Mouse (Mus musculus): ENCODE data around the gene Pak4. TPM values are rescaled to one million over a fixed set of nuclear protein-coding genes. Genes with fewer than 3 reads are reported as not detected.

The Pak4 gene
- polyA plus RNA-seq, 1 experiment from 2014 or later, result 18.1 TPM

DNA sequence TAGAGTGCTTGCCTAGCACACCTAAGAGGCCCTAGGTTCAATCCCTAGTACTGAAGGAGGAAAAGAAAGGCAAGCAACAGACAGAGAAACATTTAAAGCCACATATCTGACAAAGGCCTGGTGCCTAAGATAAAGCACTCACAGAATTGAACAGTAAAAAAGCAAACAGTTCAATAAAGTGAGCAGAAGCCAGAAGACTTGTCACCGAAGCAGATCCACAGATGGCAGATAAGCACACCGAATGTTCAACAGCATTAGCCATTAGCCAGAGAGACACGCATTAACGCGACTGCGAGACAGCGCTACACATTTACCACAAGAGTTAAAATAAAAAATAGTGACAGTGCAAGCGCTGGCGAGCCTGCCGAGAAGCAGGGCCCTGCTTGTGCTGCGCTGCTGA, 15.1 kb downstream of the Pak4 start:
- Histone ChIP-seq H3K4me1 (ENCODE audit: control insufficient read depth, insufficient read depth, low read length) (peaks cover 4% of the 10 kb centered on the region), H3K27ac (ENCODE audit: low read length) (no peak overlapping the region), H3K9ac (ENCODE audit: low read depth, low read length) (no peak overlapping the region), H3K4me3 (ENCODE audit: low read depth, low read length) (no peak overlapping the region), H3K27me3 (ENCODE audit: control insufficient read depth, insufficient read depth, low read depth, low read length) (no peaks in the 10 kb centered on the region), H3K4me2 (ENCODE audit: low read length) (no peak overlapping the region), H3K9me3 (replicated peaks; ENCODE audit: control insufficient read depth, low read length, poor library complexity, severe bottlenecking) (no peaks in the 10 kb centered on the region), H3K36me3 (ENCODE audit: control insufficient read depth, insufficient read depth, low read length) (no peaks in the 10 kb centered on the region)
- no peak for ATAC-seq
- 87% methylated on average over 11 of the region's 11 CpGs for WGBS

DNA sequence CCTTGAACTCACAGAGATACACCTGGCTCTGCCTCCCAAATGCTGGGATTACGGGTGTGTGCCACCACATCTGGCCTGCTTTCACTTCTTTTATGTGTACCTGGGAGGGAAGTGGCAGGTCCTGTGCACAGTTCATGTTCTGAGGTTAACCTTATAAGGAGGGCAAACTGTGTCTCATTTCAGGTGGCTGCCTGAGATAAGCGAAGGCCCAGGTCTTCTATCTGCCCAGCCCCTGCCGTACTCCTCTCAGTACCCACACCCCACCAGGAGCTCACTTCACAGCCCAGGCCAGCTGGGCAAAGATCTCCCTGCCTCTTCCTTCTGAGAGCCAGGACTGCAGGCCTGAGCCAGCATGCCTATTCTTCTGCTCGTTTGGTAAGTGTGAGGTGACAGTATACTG, 16.3 kb downstream of the Pak4 start:
- no peak overlapping the region for H3K27ac ChIP-seq (ENCODE audit: low read length)

DNA sequence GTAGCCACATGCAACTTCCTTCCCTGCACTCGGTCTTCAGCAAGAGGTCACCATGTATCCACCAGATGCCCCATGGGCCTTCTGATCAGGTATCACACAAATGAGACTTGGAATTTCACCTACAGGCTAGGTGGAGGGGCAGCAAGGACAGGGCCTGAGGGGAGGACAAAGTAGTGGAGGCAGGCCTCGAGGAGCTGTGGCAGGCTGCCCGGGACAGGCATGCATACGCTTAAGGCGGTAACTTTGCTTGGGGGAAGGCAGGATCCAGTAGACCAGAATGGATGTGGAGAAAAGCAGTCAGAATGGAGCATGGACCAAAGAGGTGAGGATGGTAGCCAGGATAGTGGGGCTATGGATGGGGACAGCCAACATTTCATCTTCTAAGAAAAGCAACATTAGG, 18.2 kb downstream of the Pak4 start:
- H3K4me3 ChIP-seq (ENCODE audit: low read depth, low read length), result no peak overlapping the region
- no peaks in the 10 kb centered on the region for H3K27me3 ChIP-seq (ENCODE audit: control insufficient read depth, insufficient read depth, low read depth, low read length)
- no peak for ATAC-seq
- no peak overlapping the region for H3K27ac ChIP-seq (ENCODE audit: low read length)
- no peaks in the 10 kb centered on the region for H3K36me3 ChIP-seq (ENCODE audit: control insufficient read depth, insufficient read depth, low read length)
- no peak overlapping the region for H3K4me2 ChIP-seq (ENCODE audit: low read length)
- peaks cover 4% of the 10 kb centered on the region for H3K4me1 ChIP-seq (ENCODE audit: control insufficient read depth, insufficient read depth, low read length)
- H3K9me3 ChIP-seq (replicated peaks; ENCODE audit: control insufficient read depth, low read length, poor library complexity, severe bottlenecking), result no peaks in the 10 kb centered on the region
- no peak overlapping the region for H3K9ac ChIP-seq (ENCODE audit: low read depth, low read length)
- WGBS, result 71% methylated on average over 5 of the region's 5 CpGs

More for the DNA sequence above, 16.3 kb downstream of the Pak4 start:
- no peak overlapping the region for H3K9ac ChIP-seq (ENCODE audit: low read depth, low read length)
- no peaks in the 10 kb centered on the region for H3K9me3 ChIP-seq (replicated peaks; ENCODE audit: control insufficient read depth, low read length, poor library complexity, severe bottlenecking)
- H3K4me3 ChIP-seq (ENCODE audit: low read depth, low read length), result no peak overlapping the region
- no peak for ATAC-seq
- H3K4me1 ChIP-seq (ENCODE audit: control insufficient read depth, insufficient read depth, low read length), result peaks cover 4% of the 10 kb centered on the region
- H3K4me2 ChIP-seq (ENCODE audit: low read length), result no peak overlapping the region
- no peaks in the 10 kb centered on the region for H3K36me3 ChIP-seq (ENCODE audit: control insufficient read depth, insufficient read depth, low read length)
- WGBS, result 91% methylated on average over 4 of the region's 4 CpGs
- no peaks in the 10 kb centered on the region for H3K27me3 ChIP-seq (ENCODE audit: control insufficient read depth, insufficient read depth, low read depth, low read length)

DNA sequence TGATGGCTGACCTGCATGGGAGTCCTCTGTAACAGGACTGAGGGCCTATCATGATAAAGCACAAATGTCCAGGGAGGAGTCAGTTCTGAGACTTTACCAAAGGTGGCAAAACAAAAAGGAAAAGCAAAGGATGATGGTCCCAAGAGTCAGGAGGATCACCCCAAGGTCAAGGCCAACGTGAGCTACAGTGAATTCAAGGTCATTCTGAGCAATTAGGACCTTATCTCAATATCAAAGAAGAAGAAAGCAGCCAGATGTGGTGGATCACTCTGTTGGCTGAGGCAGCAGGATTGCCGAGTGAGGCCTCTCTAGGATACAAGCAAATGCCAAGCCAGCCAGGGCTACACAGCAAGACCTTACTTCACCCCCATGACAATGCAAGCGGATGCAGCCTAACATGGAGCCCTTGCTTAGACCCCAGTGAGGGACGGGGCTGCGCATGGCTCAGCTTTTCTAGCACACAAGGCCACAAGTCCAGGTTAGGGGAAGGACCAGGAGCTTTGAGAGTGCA, 19.4 kb downstream of the Pak4 start:
- 80% methylated on average over 5 of the region's 5 CpGs for WGBS
- Histone ChIP-seq H3K27ac (ENCODE audit: low read length) (no peak overlapping the region), H3K4me3 (ENCODE audit: low read depth, low read length) (no peak overlapping the region), H3K27me3 (ENCODE audit: control insufficient read depth, insufficient read depth, low read depth, low read length) (no peaks in the 10 kb centered on the region), H3K9ac (ENCODE audit: low read depth, low read length) (no peak overlapping the region), H3K4me2 (ENCODE audit: low read length) (no peak overlapping the region), H3K4me1 (ENCODE audit: control insufficient read depth, insufficient read depth, low read length) (peaks cover 4% of the 10 kb centered on the region; the same call in 1 of the 2 replicates), H3K36me3 (ENCODE audit: control insufficient read depth, insufficient read depth, low read length) (no peaks in the 10 kb centered on the region), H3K9me3 (replicated peaks; ENCODE audit: control insufficient read depth, low read length, poor library complexity, severe bottlenecking) (no peaks in the 10 kb centered on the region)
- no peak for ATAC-seq

DNA sequence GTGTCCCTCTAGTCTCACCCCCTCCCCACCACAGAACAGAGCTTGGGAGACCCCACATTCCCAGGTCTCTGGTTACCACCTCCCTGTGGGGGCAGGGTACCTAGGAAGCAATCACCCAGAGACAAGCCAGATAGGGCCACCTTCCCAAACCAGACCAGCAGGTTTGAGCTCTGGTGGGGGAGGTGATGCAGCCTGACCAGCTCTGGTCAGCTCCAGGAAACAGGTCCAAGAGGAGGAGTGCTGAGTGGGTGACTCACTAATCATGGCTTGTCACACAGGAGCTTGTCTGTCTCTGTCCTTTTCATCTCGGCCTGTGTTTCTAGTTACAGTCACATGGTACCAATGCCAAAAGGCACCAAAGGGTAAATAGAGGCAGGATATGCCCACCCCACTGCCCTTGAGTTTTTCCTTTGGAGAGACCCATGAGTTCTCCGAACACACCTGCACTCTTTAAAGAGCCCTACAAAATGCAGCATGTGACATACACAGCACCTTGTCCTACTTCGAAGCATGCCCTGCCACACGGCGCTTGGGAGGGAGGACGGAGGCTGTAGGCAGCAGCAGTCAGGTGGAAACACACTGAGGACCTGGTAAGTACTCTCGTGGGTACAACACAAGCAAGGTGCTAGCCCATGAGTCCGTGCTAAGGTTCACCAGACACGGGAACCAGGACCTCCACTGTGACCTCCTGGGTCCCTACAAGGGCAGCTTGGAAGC, 20.0 kb downstream of the Pak4 start:
- Histone ChIP-seq H3K4me1 (ENCODE audit: control insufficient read depth, insufficient read depth, low read length) (0 out of 2 replicates have a peak, but pooled peaks cover 4% of the 10 kb centered on the region), H3K27me3 (ENCODE audit: control insufficient read depth, insufficient read depth, low read depth, low read length) (no peaks in the 10 kb centered on the region), H3K27ac (ENCODE audit: low read length) (no peak overlapping the region), H3K36me3 (ENCODE audit: control insufficient read depth, insufficient read depth, low read length) (no peaks in the 10 kb centered on the region), H3K4me2 (ENCODE audit: low read length) (no peak overlapping the region), H3K4me3 (ENCODE audit: low read depth, low read length) (no peak overlapping the region), H3K9ac (ENCODE audit: low read depth, low read length) (no peak overlapping the region), H3K9me3 (replicated peaks; ENCODE audit: control insufficient read depth, low read length, poor library complexity, severe bottlenecking) (no peaks in the 10 kb centered on the region)
- 93% methylated on average over 9 of the region's 9 CpGs for WGBS
- ATAC-seq, result no peak

DNA sequence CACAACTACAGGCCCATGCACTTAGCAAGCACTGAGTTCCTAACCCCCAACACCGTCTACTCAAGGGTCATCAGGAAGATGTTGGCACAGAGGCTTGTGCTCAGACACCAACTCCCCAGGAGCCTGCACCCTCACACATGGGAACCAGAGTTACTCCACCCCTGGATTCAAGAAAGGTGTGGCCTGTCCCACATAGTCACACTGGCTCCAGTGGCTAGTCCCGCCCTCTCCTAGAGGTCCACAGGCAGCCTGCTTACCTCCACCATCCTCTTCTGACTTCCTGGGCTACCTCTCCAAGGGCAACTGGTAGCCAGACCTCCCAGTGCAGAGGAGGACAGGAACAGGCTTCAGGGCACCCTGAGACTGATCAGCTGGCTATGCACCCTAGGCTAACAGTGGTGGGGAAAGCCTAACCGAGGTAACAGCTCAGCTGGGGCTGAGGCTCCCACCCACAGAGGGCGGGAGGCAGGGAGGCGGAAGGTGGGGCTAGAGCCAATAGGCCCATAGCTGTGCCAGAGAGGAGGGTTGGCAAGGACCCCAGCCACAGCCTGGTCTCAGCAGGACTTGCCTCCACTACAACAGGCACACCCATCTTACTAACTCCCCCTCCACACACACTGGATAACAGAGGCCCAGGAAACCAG, 21.6 kb downstream of the Pak4 start:
- Histone ChIP-seq H3K27ac (ENCODE audit: low read length) (no peak overlapping the region), H3K36me3 (ENCODE audit: control insufficient read depth, insufficient read depth, low read length) (no peaks in the 10 kb centered on the region), H3K9ac (ENCODE audit: low read depth, low read length) (no peak overlapping the region), H3K27me3 (ENCODE audit: control insufficient read depth, insufficient read depth, low read depth, low read length) (no peaks in the 10 kb centered on the region), H3K4me3 (ENCODE audit: low read depth, low read length) (no peak overlapping the region), H3K4me1 (ENCODE audit: control insufficient read depth, insufficient read depth, low read length) (0 out of 2 replicates have a peak, but pooled peaks cover 4% of the 10 kb centered on the region), H3K4me2 (ENCODE audit: low read length) (no peak overlapping the region), H3K9me3 (replicated peaks; ENCODE audit: control insufficient read depth, low read length, poor library complexity, severe bottlenecking) (no peaks in the 10 kb centered on the region)
- 72% methylated on average over 5 of the region's 5 CpGs for WGBS
- ATAC-seq, result no peak; the same call in 1 of the 2 replicates

DNA sequence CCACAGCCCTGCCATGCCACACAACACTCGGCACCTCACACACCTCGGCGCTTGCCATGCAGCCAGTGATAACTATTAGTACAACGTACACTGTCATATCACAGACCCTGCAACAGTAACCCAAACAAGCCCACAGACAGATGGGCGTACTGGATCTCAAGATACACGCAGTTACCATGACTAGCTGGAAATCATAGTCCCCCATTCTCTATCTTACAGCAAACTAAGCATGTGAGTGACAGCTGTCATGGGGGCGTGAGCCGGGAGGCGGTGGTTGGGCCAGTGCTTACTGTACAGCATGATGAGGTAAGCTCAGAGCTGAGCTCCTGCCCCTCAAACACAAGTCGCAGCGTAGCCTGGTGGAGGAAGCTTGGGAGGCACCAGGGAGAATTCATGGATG, 22.4 kb downstream of the Pak4 start:
- Histone ChIP-seq H3K4me3 (ENCODE audit: low read depth, low read length) (no peak overlapping the region), H3K9ac (ENCODE audit: low read depth, low read length) (no peak overlapping the region), H3K9me3 (replicated peaks; ENCODE audit: control insufficient read depth, low read length, poor library complexity, severe bottlenecking) (no peaks in the 10 kb centered on the region), H3K4me1 (ENCODE audit: control insufficient read depth, insufficient read depth, low read length) (0 out of 2 replicates have a peak, but pooled peaks cover 4% of the 10 kb centered on the region), H3K27me3 (ENCODE audit: control insufficient read depth, insufficient read depth, low read depth, low read length) (no peaks in the 10 kb centered on the region), H3K4me2 (ENCODE audit: low read length) (no peak overlapping the region), H3K27ac (ENCODE audit: low read length) (no peak overlapping the region), H3K36me3 (ENCODE audit: control insufficient read depth, insufficient read depth, low read length) (no peaks in the 10 kb centered on the region)
- 95% methylated on average over 11 of the region's 11 CpGs for WGBS
- ATAC-seq, result no peak

DNA sequence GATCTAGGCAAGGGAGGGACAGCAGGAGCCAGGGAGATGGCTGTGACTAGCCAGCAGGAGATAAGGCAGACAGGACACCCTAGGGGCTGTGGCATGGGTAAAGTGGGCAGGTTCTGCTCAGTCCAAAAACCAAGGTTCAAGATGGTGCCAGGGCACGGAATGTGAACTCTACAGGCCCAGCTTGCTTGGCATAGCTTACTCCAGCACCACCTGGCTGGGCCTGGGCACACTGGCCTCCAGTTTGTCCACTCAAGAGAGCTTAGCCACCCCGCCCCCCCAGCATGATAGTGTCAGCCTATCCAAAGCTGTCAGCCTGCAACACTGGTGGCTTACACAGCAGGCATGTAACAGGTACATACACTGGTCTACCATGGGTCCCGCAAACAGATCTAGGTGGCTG, 24.7 kb downstream of the Pak4 start:
- no peaks in the 10 kb centered on the region for H3K27me3 ChIP-seq (ENCODE audit: control insufficient read depth, insufficient read depth, low read depth, low read length)
- 98% methylated on average over 3 of the region's 3 CpGs for WGBS
- no peak overlapping the region for H3K27ac ChIP-seq (ENCODE audit: low read length)
- H3K4me3 ChIP-seq (ENCODE audit: low read depth, low read length), result no peak overlapping the region
- no peaks in the 10 kb centered on the region; the same call in 1 of the 2 replicates for H3K36me3 ChIP-seq (ENCODE audit: control insufficient read depth, insufficient read depth, low read length)
- no peaks in the 10 kb centered on the region for H3K9me3 ChIP-seq (replicated peaks; ENCODE audit: control insufficient read depth, low read length, poor library complexity, severe bottlenecking)
- H3K4me2 ChIP-seq (ENCODE audit: low read length), result no peak overlapping the region
- no peaks in the 10 kb centered on the region for H3K4me1 ChIP-seq (ENCODE audit: control insufficient read depth, insufficient read depth, low read length)
- no peak overlapping the region for H3K9ac ChIP-seq (ENCODE audit: low read depth, low read length)
- no peak for ATAC-seq

DNA sequence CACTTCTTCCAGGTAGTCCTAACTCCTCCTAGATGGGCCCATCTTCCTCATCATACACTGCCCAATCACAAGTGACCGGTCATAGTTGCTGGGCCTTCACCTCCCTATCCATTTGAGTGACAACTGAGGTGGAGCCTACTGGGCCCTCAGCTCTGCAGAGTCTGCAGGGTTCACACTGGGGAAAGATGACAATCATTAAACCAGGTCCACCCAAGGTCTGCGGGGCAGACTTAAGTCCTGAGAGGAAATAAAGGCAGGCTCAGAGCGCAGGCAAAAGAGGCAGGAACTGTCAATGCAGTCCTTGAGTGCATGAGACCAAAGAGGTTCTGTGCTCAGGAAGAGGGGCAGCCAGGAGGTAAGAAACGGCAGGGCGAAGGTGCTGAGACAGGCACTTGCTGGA, 25.3 kb downstream of the Pak4 start:
- H3K36me3 ChIP-seq (ENCODE audit: control insufficient read depth, insufficient read depth, low read length), result peaks cover 2% of the 10 kb centered on the region; the same call in 1 of the 2 replicates
- WGBS, result 95% methylated on average over 5 of the region's 5 CpGs
- ATAC-seq, result no peak
- H3K27ac ChIP-seq (ENCODE audit: low read length), result no peak overlapping the region
- H3K9ac ChIP-seq (ENCODE audit: low read depth, low read length), result no peak overlapping the region
- no peak overlapping the region for H3K4me3 ChIP-seq (ENCODE audit: low read depth, low read length)
- H3K9me3 ChIP-seq (replicated peaks; ENCODE audit: control insufficient read depth, low read length, poor library complexity, severe bottlenecking), result no peaks in the 10 kb centered on the region
- H3K4me2 ChIP-seq (ENCODE audit: low read length), result no peak overlapping the region
- H3K4me1 ChIP-seq (ENCODE audit: control insufficient read depth, insufficient read depth, low read length), result no peaks in the 10 kb centered on the region
- H3K27me3 ChIP-seq (ENCODE audit: control insufficient read depth, insufficient read depth, low read depth, low read length), result no peaks in the 10 kb centered on the region

All from midbrain, embryonic 16.5 days (tissue).